Mouse (Mus musculus) spleen, embryonic (tissue): ENCODE results near the gene Igsf21.

Experiments
- CTCF ChIA-PET: fragments of 350-600 bp; sonication (Branson Sonifier 250); formaldehyde crosslinking; loops from one replicate; lab custom pipeline; 2022; lab: Charles Lee

Igsf21 gene

GRCm38 (mm10) chr4:140246180-140247005 lies at the start of gene Igsf21:
TSS of gene Igsf21 (minus strand) at chr4:140246784.
- CTCF ChIA-PET: no interaction called here

GRCm38 (mm10) chr4:140285726-140286316 lies 39.2 kb upstream of the Igsf21 start:
- CTCF ChIA-PET: no interaction called here

- CTCF ChIA-PET: no interaction called here
Observed at GRCm38 (mm10) chr4:140283398-140283797, 36.8 kb upstream of the Igsf21 start.

GRCm38 (mm10) chr4:140278269-140278668 lies 31.7 kb upstream of the Igsf21 start:
- CTCF ChIA-PET: no interaction called here

- CTCF ChIA-PET: no interaction called here
Observed at GRCm38 (mm10) chr4:140271913-140272312, 25.3 kb upstream of the Igsf21 start.

GRCm38 (mm10) chr4:140270451-140270850 lies 23.9 kb upstream of the Igsf21 start:
- CTCF ChIA-PET: no interaction called here

- CTCF ChIA-PET: no interaction called here
Observed at GRCm38 (mm10) chr4:140269184-140269840, 22.7 kb upstream of the Igsf21 start.

- CTCF ChIA-PET: no interaction called here
Observed at GRCm38 (mm10) chr4:140267835-140268234, 21.3 kb upstream of the Igsf21 start.

GRCm38 (mm10) chr4:140267086-140267485 lies 20.5 kb upstream of the Igsf21 start:
- CTCF ChIA-PET: no interaction called here

GRCm38 (mm10) chr4:140258968-140259367 lies 12.4 kb upstream of the Igsf21 start:
- CTCF ChIA-PET: no interaction called here

- CTCF ChIA-PET: no interaction called here
Observed at GRCm38 (mm10) chr4:140252369-140252768, 5.8 kb upstream of the Igsf21 start.

GRCm38 (mm10) chr4:140249011-140249744 lies 2.6 kb upstream of the Igsf21 start:
- CTCF ChIA-PET: no interaction called here

GRCm38 (mm10) chr4:140248396-140248795 lies 1.8 kb upstream of the Igsf21 start:
- CTCF ChIA-PET: no interaction called here

- CTCF ChIA-PET: interaction anchor here (0.7 kb wide), 1 partner anchor 13 kb away, joined by 3 read pairs; no protein-coding TSS in a partner anchor
Observed at GRCm38 (mm10) chr4:140247006-140248003, 721 bp upstream of the Igsf21 start.

- CTCF ChIA-PET: interaction anchor here (0.7 kb wide), 1 partner anchor 17 kb away, joined by 4 read pairs; no protein-coding TSS in a partner anchor
Observed at GRCm38 (mm10) chr4:140245286-140246179, 1.1 kb downstream of the Igsf21 start.

GRCm38 (mm10) chr4:140244835-140245234 lies 1.7 kb downstream of the Igsf21 start:
- CTCF ChIA-PET: interaction anchor here (0.7 kb wide), 1 partner anchor 16 kb away, joined by 4 read pairs; no protein-coding TSS in a partner anchor

GRCm38 (mm10) chr4:140244161-140244813 lies 2.3 kb downstream of the Igsf21 start:
- CTCF ChIA-PET: no interaction called here

GRCm38 (mm10) chr4:140243231-140243630 lies 3.4 kb downstream of the Igsf21 start:
- CTCF ChIA-PET: no interaction called here

GRCm38 (mm10) chr4:140242291-140242690 lies 4.3 kb downstream of the Igsf21 start:
- CTCF ChIA-PET: no interaction called here
